Mouse (Mus musculus) CD4-positive, CD25-positive, alpha-beta regulatory T cell, adult 4 months (primary cell): ENCODE measurements around the gene Cir1. TPM values are rescaled to one million over a fixed set of nuclear protein-coding genes. Genes with fewer than 3 reads are reported as not detected.
A peak's percentile ranks its signal among the peaks of the same experiment; 100 is the strongest.

Experiments
- ATAC-seq: one replicate; pipeline ENCODE4 v1.8.0; 2017
- polyA plus RNA-seq, 2 experiments: library from polyadenylated mRNA; unstranded; fragments of 100-300 nt; shearing (Covaris generic); gene quantifications; one replicate each; pipeline ENCODE4 v1.2.1; 2017

Gene Cir1
- polyA plus RNA-seq, 2 experiments from 2014 or later: 18.1 to 29.4 TPM

- ATAC-seq: no peak
Measured at GRCm38 (mm10) chr2:73298841-73299240, 13.7 kb downstream of the Cir1 start.

DNA sequence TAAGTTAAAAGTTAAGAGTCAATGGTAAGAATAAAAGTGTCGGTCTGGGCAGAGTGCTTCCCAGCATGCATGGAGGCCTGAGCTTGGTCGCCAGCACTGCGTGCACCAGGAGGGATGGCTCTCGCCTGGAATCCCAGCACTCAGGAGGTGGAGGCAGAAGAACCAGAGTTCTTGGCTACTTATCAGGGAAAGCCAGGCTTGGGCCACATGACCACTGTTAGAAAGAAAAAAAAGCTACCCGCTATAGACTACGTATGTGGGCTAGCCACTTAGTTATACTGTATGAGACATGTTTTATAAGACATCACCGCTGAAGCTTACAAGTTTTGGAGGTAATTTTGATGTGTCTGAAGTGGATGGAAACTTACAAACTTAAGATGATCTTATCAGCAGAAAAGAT, 14.3 kb downstream of the Cir1 start:
- peak; percentile 32 for ATAC-seq

GRCm38 (mm10) chr2:73295023-73295422, 17.5 kb downstream of the Cir1 start:
- no peak for ATAC-seq

DNA sequence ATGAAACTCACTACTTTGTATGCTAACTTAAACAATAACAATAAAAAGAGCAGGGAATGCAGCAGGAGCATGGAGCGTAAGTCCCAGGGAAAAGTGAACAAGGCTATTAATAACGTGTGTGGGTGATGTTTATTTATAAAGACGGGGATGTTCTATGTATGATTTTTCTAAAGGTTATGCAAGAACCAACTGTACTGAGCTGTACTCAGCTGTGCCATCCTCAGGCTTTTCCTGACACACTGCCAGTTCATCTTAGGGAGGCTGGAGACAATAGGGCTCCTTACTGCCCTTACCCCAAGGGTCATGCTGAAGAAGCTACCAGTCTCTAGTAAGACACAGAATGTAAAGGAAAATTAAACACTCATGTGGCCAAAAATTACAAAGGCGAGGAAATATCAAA, 21.4 kb downstream of the Cir1 start:
- ATAC-seq: no peak

DNA sequence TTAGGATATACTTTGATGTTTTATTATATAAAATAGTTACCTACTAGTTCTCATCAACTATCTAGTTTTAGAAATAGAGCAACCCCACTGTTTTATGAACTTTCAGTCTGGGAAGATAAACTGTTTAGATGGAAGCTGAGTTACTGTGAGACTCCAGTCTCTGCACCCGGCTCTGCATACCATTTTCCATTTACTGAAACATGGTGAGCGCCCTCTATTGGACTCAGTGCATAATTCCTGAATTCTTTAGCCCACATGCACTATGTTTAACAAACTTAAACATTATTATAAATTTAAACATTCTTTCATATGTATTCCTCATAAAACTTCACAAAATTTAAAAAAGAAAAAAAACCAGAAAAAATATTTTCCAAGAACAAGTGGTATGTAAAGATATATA, 26.9 kb downstream of the Cir1 start:
- ATAC-seq: peak; percentile 48

DNA sequence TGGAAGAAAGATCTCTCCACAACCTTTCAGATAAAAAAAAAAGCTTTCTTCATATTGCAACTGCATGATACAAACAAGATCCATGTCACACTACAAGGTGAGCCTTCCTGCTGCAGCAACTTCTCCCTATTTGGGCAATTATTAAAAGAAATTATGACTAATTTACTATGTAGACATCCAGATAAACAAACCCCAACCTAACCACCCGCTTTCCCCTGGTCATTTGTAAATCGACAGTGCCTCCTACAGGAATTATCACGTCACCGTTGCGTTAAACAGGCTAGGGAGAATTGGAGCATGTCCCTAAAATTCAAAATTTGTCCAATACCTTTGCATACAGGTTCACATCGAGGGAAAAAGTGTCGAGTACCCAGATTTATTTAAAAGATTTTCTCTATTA, 30.8 kb downstream of the Cir1 start:
- ATAC-seq: no peak

DNA sequence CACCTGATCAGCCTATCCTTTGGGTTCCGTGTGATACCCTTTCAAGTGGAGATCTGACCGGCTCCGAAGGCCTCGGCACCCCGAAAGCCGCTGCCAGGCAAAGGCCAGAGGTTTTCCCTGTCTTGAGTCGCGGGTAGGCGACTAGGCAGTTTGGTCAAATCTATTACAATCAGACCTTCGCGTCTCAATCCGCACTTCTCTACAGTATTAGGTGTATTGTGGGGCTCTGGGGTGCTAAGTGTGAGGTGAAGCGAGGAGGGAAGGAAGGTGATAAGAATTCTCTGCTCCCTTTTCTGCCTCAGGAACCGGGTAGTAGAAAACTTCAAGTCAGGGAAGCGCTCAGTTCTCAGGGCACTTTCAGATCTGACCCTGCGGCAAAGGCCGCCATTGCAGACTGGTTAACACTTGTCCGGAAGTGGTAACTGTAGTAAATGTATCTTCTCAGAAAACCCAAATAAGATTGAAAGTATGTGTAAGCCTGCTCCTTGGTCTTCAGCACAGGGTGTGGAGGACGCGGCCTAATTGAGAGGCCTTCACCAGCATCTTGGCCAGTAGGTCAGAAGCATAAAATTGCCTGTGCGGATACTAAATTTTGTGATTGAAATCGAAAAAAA, 31.3 kb downstream of the Cir1 start:
- peak; percentile 31 for ATAC-seq

- no peak for ATAC-seq
Measured at GRCm38 (mm10) chr2:73280356-73281047, 32.0 kb downstream of the Cir1 start.

DNA sequence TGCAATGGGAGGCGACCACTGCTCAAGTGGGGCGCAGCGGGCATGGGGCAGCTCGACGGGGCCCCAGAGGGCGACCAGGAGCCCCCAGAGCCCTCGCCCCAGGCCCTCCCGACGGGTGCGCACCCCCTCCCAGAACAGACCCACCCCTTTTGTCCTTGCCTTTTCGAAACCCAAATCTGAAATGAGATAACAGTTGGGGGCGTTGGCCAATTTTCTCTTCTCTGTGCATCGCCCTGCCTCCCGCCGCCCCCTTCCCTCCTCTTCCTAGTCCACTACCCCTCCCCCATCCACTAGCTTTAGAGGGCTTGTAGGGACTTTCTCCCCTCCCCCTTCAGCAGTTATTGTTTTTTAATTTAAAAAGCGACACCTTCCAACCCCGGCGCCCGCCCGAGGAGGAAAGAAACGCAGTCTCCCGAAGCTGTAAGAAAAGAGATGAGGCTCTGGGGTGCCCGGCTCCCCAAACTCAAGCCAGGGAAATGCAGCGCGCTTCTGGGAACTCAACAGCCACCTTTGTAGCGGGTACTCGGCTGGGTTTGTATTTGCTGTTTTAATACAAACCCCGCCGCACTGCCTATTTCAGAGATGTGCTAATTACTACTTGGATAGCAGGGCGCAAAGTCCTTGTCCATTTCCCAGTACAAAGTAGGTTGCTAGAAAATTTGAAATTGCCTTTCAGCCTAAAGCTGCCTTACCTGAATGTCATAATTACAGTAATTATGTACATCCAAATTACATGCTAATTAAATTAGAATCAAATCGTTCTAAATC, 33.0 kb downstream of the Cir1 start:
- ATAC-seq: no peak

DNA sequence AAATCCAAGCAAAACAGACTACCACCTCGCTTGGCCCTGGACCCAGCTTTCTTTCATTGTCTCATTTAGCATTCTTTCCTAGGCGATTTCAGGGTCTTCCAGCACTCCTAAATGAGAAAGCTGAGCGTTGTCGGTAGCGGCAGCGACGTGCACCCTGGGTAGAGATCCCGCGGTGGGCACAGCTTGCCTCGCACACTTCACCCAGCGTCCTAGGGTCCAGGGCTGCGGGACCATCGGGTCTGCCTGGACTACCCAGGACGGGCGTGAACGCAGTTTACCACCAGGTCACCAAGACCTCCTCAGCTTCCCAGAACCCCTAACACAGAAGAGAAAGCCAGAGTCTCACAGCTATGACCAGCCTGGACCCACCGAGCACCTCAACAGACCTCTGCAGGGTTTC, 33.6 kb downstream of the Cir1 start:
- peak; percentile 6 for ATAC-seq

DNA sequence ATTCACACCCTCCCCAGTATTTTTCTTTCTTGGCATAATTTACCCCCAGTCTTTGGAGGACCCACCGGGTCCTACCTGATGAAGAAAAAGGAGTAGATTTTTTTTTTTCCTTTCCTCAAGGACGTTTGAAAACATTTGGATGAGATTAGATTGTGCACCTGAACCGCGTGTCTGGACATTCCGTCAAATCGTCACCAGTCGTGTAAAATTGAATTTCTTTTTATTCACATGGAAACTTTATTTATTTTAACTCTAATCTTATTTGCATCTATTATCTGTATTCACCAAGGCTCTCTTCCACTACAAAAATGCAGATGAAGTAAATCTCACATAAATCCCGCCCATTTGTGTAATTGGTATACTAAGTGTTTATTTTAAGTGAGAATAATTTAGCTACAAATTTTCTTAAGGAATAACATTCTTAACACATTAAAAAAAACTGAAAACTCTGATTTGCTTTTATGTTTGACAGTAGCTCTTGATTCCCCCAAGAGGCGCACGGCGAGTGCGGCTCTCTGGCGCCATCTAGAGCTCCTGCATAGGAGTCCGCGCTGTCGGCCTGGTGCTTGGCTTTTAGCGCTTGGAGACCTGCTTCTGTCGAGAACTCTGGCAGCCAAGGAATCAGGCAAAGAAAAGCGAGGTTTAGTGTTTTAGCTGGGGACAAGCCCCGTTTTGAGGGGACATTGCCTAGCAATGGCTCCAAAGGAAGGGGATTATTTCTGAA, 34.2 kb downstream of the Cir1 start:
- peak; percentile 74 for ATAC-seq

DNA sequence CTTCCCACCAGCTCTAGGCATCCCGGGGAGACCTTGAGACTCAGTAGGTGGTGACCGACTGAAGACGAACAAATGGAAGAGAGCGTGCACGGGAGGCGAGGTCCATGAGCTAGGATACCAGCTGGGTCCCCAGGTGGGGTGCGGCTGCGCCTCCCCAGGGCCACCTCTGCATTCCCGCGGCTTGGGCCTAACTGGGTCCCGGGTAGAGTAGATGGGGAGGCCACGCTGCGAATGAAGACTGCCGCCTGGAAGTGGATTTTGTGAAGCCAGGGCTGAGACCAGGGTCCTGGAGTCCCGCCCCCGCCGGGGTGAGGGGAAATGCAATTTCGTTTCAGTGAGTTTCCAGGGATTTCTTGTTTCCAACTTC, 34.8 kb downstream of the Cir1 start:
- ATAC-seq: no peak

- no peak for ATAC-seq
Measured at GRCm38 (mm10) chr2:73277021-73277708, 35.3 kb downstream of the Cir1 start.

- ATAC-seq: no peak
Measured at GRCm38 (mm10) chr2:73276141-73276571, 36.3 kb downstream of the Cir1 start.

DNA sequence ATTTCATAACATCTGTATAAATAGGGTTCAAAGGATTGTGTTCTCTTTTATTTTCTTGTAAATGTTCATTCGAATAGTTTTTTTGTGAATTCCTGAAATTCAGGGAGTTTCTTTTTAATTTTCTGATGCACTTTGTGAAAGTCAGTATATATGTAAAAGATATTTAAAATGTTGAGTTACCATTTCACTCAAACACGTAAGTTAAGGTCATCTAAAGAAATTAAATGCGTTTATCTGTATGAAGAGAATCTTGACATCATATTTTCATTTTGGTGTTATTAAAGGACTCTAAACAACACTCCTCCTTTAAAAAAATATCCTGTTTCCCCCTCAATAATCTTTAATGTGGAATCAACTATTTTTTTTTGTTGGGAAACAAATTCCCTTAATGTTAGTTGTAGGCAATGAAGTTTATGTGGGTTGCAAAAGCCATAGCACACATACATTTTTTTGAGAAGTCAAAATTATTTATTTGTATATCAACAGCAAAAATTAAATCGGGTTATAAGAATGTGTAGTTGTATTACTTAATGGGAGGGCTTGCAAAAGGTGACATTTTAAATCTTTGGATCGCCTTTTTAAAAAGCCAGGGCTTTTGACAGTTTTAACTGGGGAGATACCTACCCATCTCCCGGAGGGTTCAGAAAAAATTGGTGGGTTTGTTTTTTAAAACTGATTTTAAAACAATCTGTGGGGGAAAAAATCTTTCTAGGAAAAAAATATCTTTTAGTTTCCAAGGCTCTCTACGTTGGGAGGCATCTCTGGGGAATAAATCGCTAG, 37.0 kb downstream of the Cir1 start:
- no peak for ATAC-seq

GRCm38 (mm10) chr2:73274119-73274920, 38.2 kb downstream of the Cir1 start:
- peak; percentile 16 for ATAC-seq

- ATAC-seq: no peak
Measured at GRCm38 (mm10) chr2:73273249-73274118, 39.0 kb downstream of the Cir1 start.

GRCm38 (mm10) chr2:73272351-73273248, 39.9 kb downstream of the Cir1 start:
- no peak for ATAC-seq
